Mouse (Mus musculus) embryonic facial prominence, embryonic 15.5 days (tissue): ENCODE data around the gene Myh14. TPM values are rescaled to one million over a fixed set of nuclear protein-coding genes. Genes with fewer than 3 reads are reported as not detected.

Experiments
- ATAC-seq: fragments of 200-750 bp; cut with Nextera tagmentation; 2 replicates; pipeline ENCODE4 v1.8.0; 2017; ENCODE audit warnings: low read depth, moderate TSS enrichment; ENCODE audit not compliant: insufficient number of reproducible peaks, low FRiP score, low TSS enrichment
- H3K27ac ChIP-seq: fragments of 300-500 bp; sonication (generic); replicated peaks from 2 replicates; pipeline ENCODE4 v1.5.1; 2015; ENCODE audit warnings: mild to moderate bottlenecking, inconsistent platforms
- H3K27me3 ChIP-seq: fragments of 300-500 bp; sonication (generic); 2 replicates; pipeline ENCODE4 v1.6.1; 2015; ENCODE audit warnings: inconsistent platforms
- H3K36me3 ChIP-seq: fragments of 300-500 bp; sonication (generic); 2 replicates; pipeline ENCODE4 v1.6.1; 2015; ENCODE audit warnings: mild to moderate bottlenecking, inconsistent platforms
- H3K4me1 ChIP-seq: fragments of 300-500 bp; sonication (generic); 2 replicates; pipeline ENCODE4 v1.6.1; 2015; ENCODE audit warnings: inconsistent platforms
- H3K4me2 ChIP-seq: fragments of 300-500 bp; sonication (generic); replicated peaks from 2 replicates; pipeline ENCODE4 v1.6.1; 2015; ENCODE audit warnings: mild to moderate bottlenecking, inconsistent platforms
- H3K4me3 ChIP-seq: fragments of 300-500 bp; sonication (generic); replicated peaks from 2 replicates; pipeline ENCODE4 v1.5.1; 2015; ENCODE audit warnings: mild to moderate bottlenecking, inconsistent platforms
- H3K9ac ChIP-seq: fragments of 300-500 bp; sonication (generic); 2 replicates; pipeline ENCODE4 v1.6.1; 2015; ENCODE audit warnings: inconsistent platforms
- H3K9me3 ChIP-seq: fragments of 300-500 bp; sonication (generic); replicated peaks from 2 replicates; pipeline ENCODE4 v1.6.1; 2016; ENCODE audit warnings: inconsistent platforms
- WGBS: fragments of 180-500 bp; shearing (Covaris S2); methylation state at CpG from one replicate; pipeline ENCODE4 v1.1.7; 2015; 5-methylcytosine and 5-hydroxymethylcytosine counted together
- polyA plus RNA-seq: library from polyadenylated mRNA; unstranded; fragments of >200 nt; fragmentation: Nextera tagmentation; extraction: Ambion mirVana; gene quantifications from 2 replicates; pipeline ENCODE4 v1.2.1, GENCODE M21; 2015

The Myh14 gene
- polyA plus RNA-seq, 1 experiment from 2014 or later: 23.0 TPM

DNA sequence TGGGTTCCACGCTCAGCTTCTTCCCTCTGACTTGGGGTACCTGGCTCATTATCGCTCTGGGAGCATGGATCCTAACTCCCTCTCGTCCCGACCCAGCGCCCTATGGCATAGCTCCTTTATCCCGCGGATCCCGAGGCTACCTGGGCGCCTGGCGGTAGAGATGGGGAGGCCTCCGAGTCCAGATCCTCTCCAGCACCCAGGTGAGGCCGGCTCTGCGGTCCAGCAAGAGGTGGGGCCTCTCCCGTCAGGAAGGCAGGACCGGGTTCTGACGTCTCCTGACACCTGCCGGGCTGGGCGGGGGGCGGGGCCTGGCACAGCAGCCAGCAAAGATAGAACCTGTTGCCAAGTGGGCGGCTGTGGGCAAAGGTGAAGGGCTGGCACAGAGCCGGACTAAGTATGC is 1.5 kb downstream of the Myh14 start:
- no peak overlapping the region for H3K9ac ChIP-seq
- ATAC-seq: no peak
- H3K4me2 ChIP-seq: peak overlapping the region; percentile 25
- H3K4me1 ChIP-seq: peaks cover 10% of the 10 kb centered on the region
- 14% methylated on average over 21 of the region's 21 CpGs for WGBS
- peak overlapping the region; percentile 51; the same call in 1 of the 2 replicates for H3K27ac ChIP-seq
- H3K4me3 ChIP-seq: peak overlapping the region; percentile 16; the same call in 1 of the 2 replicates
- H3K27me3 ChIP-seq: peaks cover 24% of the 10 kb centered on the region
- no peaks in the 10 kb centered on the region for H3K36me3 ChIP-seq
- no peaks in the 10 kb centered on the region for H3K9me3 ChIP-seq

- ATAC-seq: peak; percentile 35
- 0 out of 2 replicates have a peak overlapping the region, but pooled peaks have one; percentile 1 for H3K4me2 ChIP-seq
- no peak overlapping the region for H3K27ac ChIP-seq
- 0 out of 2 replicates have a peak overlapping the region, but pooled peaks have one; percentile 16 for H3K4me3 ChIP-seq
- H3K9ac ChIP-seq: no peak overlapping the region
- no peaks in the 10 kb centered on the region for H3K9me3 ChIP-seq
- H3K27me3 ChIP-seq: peaks cover 24% of the 10 kb centered on the region
- 53% methylated on average over 13 of the region's 13 CpGs for WGBS
- H3K36me3 ChIP-seq: no peaks in the 10 kb centered on the region
- peaks cover 10% of the 10 kb centered on the region for H3K4me1 ChIP-seq
Observed at GRCm38 (mm10) chr7:44667996-44668738, 2.5 kb downstream of the Myh14 start.

DNA sequence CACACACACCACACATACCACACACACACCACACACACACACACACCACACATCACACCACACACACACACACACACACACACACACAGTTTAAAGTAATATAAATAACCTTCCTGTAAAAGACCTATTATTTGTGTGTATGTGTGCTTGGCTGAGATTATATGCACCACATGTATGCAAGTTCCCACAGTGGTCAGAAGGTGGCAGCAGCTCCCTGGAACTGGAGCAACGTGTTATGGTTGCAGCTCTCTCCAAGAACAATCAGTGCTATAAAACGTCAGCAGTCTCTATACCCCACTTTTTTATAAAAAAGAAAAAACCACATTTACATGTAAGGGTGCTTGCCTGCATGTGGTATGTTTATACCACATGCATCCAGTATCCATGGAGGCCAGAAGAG is 4.2 kb downstream of the Myh14 start:
- ATAC-seq: no peak
- H3K4me2 ChIP-seq: no peak overlapping the region
- no peaks in the 10 kb centered on the region for H3K36me3 ChIP-seq
- H3K4me3 ChIP-seq: no peak overlapping the region
- peaks cover 24% of the 10 kb centered on the region for H3K27me3 ChIP-seq
- WGBS: 80% methylated on average over 2 of the region's 2 CpGs
- H3K4me1 ChIP-seq: peaks cover 18% of the 10 kb centered on the region
- H3K9ac ChIP-seq: no peak overlapping the region
- H3K9me3 ChIP-seq: no peaks in the 10 kb centered on the region
- H3K27ac ChIP-seq: no peak overlapping the region

DNA sequence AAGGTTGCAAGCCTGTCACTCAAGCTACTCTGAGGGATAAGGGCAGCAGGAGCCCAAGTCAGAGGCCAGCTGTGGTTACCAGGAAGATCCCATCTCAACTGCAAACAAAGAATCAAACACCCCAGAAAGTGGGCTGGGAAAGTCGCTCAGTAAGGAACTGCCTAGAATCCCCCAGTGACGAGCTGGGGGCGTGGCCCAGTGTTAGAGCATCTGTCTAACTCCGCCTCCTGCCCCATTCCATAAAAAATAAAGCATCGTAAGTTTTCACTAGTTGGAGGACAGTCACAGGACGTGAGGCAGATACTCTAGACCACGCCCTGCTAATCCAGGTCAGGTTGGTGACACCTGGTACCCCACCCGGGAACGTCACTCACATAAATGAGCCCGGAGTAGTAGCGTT is 5.9 kb downstream of the Myh14 start:
- no peak overlapping the region for H3K27ac ChIP-seq
- H3K4me2 ChIP-seq: no peak overlapping the region
- WGBS: 34% methylated on average over 11 of the region's 11 CpGs
- H3K9ac ChIP-seq: no peak overlapping the region
- H3K27me3 ChIP-seq: peaks cover 10% of the 10 kb centered on the region; the same call in 1 of the 2 replicates
- H3K4me3 ChIP-seq: no peak overlapping the region
- H3K9me3 ChIP-seq: no peaks in the 10 kb centered on the region
- no peak for ATAC-seq
- 0 out of 2 replicates have a peak, but pooled peaks cover 9% of the 10 kb centered on the region for H3K4me1 ChIP-seq
- no peaks in the 10 kb centered on the region for H3K36me3 ChIP-seq

GRCm38 (mm10) chr7:44663546-44663945 is 7.1 kb downstream of the Myh14 start:
- H3K9ac ChIP-seq: no peak overlapping the region
- H3K4me1 ChIP-seq: 0 out of 2 replicates have a peak, but pooled peaks cover 9% of the 10 kb centered on the region
- H3K27ac ChIP-seq: 0 out of 2 replicates have a peak overlapping the region, but pooled peaks have one; percentile 84
- WGBS: 70% methylated on average over 5 of the region's 5 CpGs
- H3K27me3 ChIP-seq: peaks cover 2% of the 10 kb centered on the region; the same call in 1 of the 2 replicates
- H3K4me3 ChIP-seq: no peak overlapping the region
- ATAC-seq: no peak
- no peaks in the 10 kb centered on the region for H3K36me3 ChIP-seq
- no peaks in the 10 kb centered on the region for H3K9me3 ChIP-seq
- H3K4me2 ChIP-seq: no peak overlapping the region

DNA sequence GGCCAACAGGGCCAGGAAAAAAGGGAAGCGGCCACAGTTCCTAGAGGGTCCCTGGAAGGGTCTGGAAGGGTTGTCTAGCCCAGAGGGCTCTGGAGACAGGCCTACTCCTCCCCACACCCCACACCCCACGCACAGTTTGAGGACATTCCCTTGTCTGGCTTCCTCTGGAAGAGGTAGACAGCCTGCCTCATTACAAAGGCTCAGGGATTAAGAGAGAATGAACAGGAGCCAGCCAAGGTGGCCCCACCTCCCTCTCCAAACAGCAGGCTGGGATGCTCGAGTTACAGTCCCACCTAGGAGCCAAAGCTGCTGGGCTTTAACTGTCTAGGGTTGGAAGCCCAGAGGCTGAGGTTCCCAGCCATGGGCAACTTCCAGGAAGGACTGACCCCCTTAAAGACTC is 8.1 kb downstream of the Myh14 start:
- 7% methylated on average over 3 of the region's 3 CpGs for WGBS
- 0 out of 2 replicates have a peak overlapping the region, but pooled peaks have one; percentile 6 for H3K4me2 ChIP-seq
- H3K36me3 ChIP-seq: no peaks in the 10 kb centered on the region
- peak; percentile 58; the same call in 1 of the 2 replicates for ATAC-seq
- H3K27ac ChIP-seq: peak overlapping the region; percentile 84
- no peak overlapping the region for H3K9ac ChIP-seq
- H3K4me1 ChIP-seq: 0 out of 2 replicates have a peak, but pooled peaks cover 9% of the 10 kb centered on the region
- no peaks in the 10 kb centered on the region for H3K27me3 ChIP-seq
- H3K4me3 ChIP-seq: no peak overlapping the region
- no peaks in the 10 kb centered on the region for H3K9me3 ChIP-seq

DNA sequence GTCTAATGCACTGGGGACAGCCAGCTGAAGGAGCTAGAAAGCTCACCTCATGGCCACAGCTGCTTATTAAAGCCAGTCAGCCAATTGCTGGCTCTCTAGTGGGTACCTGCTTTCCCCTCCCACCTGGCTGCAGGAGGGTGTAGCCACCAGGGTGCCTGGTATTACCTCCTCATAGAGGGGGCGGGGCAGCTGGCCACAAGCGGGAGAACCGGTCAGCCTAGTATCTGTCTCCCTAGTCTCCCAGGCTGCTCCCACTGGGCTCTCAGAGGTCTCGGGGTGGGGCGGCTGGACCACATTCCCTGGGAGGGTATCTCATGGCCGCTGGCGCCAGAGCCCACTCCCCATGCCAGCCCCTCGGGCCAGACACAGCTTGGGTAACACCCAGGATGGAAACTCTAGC is 8.5 kb downstream of the Myh14 start:
- Histone ChIP-seq H3K9me3 (no peaks in the 10 kb centered on the region), H3K4me2 (0 out of 2 replicates have a peak overlapping the region, but pooled peaks have one; percentile 6), H3K4me1 (0 out of 2 replicates have a peak, but pooled peaks cover 9% of the 10 kb centered on the region), H3K9ac (no peak overlapping the region), H3K27me3 (no peaks in the 10 kb centered on the region), H3K27ac (peak overlapping the region; percentile 84), H3K4me3 (no peak overlapping the region), H3K36me3 (no peaks in the 10 kb centered on the region)
- peak; percentile 83 for ATAC-seq
- WGBS: 13% methylated on average over 8 of the region's 8 CpGs

DNA sequence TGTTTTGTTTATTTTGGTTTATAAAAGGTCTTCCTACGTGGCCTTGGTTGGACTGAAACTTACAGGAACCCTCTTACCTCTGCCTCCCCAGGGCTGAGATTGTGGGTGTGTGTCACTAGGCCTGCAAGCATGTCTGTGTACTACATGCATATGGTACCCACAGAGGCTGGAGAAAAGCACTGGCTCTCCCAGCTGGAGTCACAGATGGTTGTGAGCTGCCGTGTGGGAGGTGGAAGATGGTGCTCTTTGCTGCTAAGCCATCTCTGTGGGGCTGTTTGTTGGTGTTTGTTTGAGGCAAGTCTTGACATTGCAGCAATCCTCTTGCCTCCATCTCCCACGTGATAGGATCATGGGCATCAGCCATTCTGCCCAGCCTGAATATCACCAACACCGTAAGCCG is 9.4 kb downstream of the Myh14 start:
- no peak overlapping the region for H3K9ac ChIP-seq
- 0 out of 2 replicates have a peak, but pooled peaks cover 9% of the 10 kb centered on the region for H3K4me1 ChIP-seq
- H3K36me3 ChIP-seq: no peaks in the 10 kb centered on the region
- H3K4me3 ChIP-seq: no peak overlapping the region
- 67% methylated on average over 5 of the region's 5 CpGs for WGBS
- no peaks in the 10 kb centered on the region for H3K9me3 ChIP-seq
- no peaks in the 10 kb centered on the region for H3K27me3 ChIP-seq
- H3K27ac ChIP-seq: no peak overlapping the region
- H3K4me2 ChIP-seq: no peak overlapping the region
- no peak for ATAC-seq

DNA sequence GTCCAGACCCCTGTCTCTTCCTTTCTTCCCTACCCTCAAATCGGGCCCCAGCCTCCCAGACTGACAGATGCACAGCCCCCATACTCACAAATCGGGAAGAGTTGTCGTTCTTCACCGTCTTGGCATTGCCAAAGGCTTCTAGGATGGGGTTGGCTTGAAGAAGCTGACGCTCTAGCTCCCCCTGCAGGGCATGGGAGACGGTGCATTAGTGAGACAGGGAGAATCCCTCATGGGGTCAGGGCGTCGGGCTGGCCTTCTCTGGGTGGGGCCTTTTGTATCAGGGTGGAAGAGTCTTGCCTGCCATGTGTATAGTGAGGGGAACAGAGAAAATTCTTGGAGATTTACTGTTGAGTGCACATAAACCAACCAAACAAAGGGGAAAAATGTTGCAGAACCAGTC is 15.1 kb downstream of the Myh14 start:
- no peaks in the 10 kb centered on the region for H3K9me3 ChIP-seq
- H3K4me2 ChIP-seq: no peak overlapping the region
- WGBS: 8% methylated on average over 8 of the region's 8 CpGs
- 0 out of 2 replicates have a peak overlapping the region, but pooled peaks have one; percentile 17 for H3K27ac ChIP-seq
- no peak for ATAC-seq
- H3K4me1 ChIP-seq: 0 out of 2 replicates have a peak, but pooled peaks cover 5% of the 10 kb centered on the region
- no peaks in the 10 kb centered on the region for H3K36me3 ChIP-seq
- no peaks in the 10 kb centered on the region for H3K27me3 ChIP-seq
- H3K4me3 ChIP-seq: no peak overlapping the region
- H3K9ac ChIP-seq: no peak overlapping the region

DNA sequence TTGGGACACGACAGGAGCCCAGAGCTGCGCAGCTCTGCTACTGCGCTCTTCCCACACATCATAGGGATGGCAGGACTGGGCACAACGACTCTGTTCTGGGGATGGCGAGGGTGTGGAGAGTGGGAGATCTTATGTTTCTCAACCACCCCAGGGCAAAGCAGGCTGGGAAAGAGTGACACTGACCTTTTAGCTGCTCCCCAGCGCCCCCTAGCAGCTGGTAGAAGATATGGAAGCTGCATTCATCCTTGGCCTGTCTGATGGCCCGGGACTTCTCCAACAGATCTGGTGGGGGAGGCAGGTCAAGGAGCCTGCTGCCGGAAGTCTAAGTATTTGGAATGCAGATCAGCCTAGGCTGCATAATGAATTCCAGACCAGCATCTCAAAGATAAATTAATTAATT is 16.9 kb downstream of the Myh14 start:
- H3K9me3 ChIP-seq: no peaks in the 10 kb centered on the region
- H3K4me1 ChIP-seq: 0 out of 2 replicates have a peak, but pooled peaks cover 5% of the 10 kb centered on the region
- no peak overlapping the region for H3K9ac ChIP-seq
- no peak for ATAC-seq
- no peaks in the 10 kb centered on the region for H3K27me3 ChIP-seq
- no peak overlapping the region for H3K4me3 ChIP-seq
- WGBS: 47% methylated on average over 8 of the region's 8 CpGs
- no peaks in the 10 kb centered on the region for H3K36me3 ChIP-seq
- no peak overlapping the region for H3K27ac ChIP-seq
- H3K4me2 ChIP-seq: no peak overlapping the region

DNA sequence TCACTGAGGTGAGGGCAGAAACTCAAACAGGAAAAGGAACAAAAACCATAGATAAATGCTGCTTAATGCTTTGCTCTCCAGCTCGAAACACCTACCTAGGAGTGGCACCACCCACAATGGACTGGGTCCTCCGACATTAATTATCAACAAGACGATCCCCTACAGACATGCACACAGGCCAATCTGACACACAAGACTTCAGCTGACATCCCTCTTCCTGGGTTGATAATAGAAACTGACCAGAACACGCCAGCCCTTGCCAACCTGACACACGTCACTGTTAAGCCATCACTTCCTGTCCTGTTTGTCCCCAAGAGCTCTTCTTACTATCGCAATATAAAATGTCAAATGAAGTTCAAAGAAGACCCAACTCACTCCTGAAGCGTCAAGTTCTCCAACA is 19.2 kb downstream of the Myh14 start:
- H3K4me3 ChIP-seq: no peak overlapping the region
- ATAC-seq: no peak
- 0 out of 2 replicates have a peak, but pooled peaks cover 5% of the 10 kb centered on the region for H3K4me1 ChIP-seq
- H3K27me3 ChIP-seq: no peaks in the 10 kb centered on the region
- WGBS: 70% methylated on average over 7 of the region's 7 CpGs
- no peaks in the 10 kb centered on the region for H3K36me3 ChIP-seq
- no peak overlapping the region for H3K27ac ChIP-seq
- no peak overlapping the region for H3K9ac ChIP-seq
- H3K4me2 ChIP-seq: no peak overlapping the region
- H3K9me3 ChIP-seq: no peaks in the 10 kb centered on the region
